Mouse (Mus musculus): ENCODE measurements around the gene Mybphl.

The Mybphl gene

DNA sequence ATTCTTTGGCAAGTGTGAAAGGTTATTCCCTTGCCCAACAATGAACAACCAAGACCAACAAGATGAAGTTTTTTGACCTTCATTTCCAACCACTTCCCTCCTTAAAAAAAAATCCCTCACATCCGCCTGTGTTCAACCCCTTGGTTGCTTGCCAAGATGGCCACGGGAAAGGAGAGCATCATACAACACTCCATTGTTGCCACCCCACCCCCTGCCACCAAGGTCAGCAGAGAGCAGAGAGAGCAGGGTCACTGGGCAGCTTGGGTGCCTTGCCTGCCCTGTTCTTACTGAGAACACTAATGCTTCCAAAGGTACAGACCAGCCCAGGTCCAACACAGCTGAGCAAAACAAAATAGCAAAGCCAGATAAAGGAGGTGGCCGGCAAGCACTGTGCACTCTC lies 7.6 kb downstream of the Mybphl start:
- in situ Hi-C loops (cut with MboI, MseI), result no loop called here

DNA sequence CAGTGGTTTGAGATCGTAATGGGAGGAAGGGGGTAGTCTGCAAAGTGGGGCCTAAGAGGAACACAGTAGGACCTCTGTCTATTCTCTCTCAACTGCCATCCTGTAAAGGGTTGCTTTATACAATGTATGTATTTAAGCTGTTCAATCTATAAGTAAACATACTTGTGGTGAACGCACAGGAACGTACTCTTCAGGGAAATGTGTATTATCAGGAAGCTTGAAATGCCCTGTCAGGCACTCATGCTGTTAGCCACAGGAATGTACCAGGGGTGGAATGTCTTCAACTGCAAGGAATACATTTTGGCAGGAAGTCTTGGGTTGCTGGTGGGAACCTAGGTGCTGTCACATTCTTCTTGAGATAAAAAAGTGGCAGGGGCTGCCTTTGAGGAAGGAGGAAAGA lies 8.0 kb downstream of the Mybphl start:
- in situ Hi-C loops (cut with MboI, MseI), result no loop called here

DNA sequence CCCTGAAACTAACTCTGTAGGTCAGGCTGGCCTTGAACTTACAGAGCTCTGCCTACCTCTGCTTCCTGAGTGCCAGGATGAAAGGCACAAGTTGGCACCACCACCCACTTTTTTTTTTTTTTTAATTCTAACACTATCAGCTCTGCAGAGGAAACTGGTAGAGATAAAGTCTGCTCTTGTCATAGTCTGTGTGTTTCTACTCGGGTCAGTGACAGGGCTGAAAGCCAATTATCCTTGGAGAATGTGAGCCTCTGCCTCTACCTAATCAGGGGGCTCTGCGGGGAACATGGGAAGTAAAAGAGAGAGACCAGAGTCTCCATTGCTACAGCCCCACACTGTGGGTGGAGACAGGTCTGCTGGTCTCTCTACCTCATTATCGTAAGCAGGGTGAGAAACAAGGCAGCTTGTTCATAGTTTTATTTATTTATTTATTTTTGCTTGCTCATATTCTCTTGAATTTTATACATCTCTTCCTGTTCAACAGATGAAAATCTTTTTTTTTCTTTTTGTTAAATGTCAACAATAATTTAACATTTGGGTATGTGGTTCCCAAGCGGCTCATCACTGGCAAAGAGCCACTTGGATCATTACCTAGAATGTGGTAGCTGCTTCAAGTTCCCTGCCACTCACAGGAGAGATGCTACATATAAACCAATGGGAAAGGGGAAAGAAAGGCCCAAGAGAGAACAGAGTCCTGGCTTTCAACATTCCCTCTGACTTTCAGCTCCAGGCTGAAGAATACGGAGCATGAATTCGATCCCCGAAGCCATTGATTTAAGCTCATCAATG lies 14.4 kb downstream of the Mybphl start:
- in situ Hi-C loops (cut with MboI, MseI), result no loop called here

DNA sequence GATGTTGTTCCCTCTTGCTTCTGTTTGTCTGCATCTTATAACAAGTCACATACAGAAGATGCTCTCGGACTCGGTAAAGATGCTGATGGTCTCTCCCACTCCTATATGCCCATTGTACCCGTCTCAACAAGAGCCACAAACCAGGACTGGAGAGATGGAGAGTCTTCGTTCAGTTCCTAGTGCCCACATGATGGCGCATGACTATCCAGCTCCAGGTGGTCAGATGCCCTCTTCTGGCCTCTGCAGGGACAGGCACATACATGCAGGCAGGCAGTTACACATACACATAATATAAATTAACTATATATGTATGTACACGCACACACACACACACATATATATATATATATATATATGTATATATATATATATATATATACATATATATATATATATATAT lies 16.0 kb downstream of the Mybphl start:
- in situ Hi-C loops (cut with MboI, MseI), result loop anchor here (10.0 kb wide), 1 partner anchor 216 kb away; no protein-coding TSS in a partner anchor

DNA sequence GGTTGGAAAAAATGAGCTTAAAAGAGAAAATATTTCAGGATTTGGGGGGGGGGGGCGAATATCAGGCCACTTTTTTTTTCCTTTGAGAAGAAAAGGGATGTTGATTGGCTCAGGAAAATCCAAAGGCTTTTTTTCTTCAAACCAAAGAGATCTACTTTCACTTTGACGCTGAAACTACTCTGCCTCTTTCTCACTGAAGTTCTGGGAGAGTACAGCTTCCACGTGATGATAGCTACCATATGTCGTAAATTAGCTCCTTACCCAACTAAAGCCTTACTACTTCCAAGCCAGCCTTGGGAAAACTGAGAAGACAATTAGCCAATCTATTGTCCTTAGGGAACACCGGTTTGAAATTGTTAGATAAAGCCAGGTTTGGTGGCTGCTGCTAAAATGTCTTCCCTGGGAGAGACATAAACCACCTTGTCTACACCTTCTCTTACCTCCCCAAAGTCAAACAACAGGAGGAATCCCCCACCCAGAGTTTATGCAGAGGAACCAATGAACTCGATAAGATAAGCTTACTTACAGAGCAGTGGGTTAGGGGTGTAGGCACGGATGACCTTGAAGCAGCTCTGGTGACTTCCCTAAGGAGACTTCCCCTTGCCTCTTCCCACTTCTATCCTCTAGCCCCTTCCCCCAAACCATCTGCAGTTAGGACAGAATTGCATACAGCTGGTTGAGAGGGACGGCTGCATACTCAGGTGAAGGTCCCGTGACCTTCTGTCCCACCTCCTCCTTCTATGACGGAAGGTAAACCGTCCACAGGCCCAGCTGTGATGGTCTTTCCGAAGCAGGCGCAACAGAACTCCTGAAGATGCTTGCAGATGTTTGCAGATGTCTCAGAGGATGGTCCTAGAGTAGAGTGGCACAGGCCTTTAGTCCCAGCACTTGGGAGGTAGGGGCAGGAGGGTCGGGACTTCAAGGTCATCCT lies 17.5 kb downstream of the Mybphl start:
- in situ Hi-C loops (cut with MboI, MseI), result loop anchor here (10.0 kb wide), 1 partner anchor 217 kb away; no protein-coding TSS in a partner anchor

DNA sequence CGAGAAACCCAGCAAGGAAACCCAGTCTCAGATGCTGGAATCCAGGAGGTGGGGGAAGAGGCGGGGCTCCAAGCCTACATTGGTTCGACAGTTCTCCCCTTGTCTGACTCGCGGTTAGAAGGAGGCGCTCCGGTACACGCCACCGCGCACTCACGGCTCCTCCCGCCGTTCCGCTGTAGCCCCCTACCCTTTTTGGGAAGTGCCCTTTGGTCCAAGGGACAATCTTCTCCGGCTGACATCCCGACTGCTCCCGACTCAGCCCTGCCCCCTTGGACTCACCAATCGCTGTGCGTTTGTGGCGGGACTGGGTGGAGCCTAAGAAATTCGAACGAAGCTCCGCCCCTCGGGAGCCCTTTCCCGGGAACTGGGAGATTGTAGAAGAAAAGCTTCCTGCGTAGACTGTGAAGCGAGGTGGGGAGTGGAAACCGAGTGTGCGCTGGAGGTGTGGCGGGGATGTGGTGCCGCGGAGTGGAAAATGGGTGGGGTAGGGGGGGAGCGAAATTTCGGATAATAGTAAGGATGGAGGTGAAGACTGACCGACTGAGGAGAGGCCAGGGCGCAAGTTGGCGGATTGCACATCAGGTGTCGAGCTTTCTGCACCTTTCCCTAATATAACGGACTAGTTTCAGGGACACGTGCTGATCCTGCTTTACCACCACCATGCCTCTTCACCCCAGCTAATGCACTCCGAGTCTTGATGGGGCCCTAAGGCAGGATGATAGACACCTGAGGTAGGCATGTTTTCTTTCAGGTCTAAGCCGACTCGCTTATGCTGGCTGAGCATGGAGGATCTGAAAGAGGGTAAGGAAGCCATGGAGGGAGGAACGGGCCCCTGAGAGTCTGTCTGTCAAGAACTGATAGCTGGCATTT lies 19.0 kb downstream of the Mybphl start, which contains the start of gene Psrc1:
Gene Psrc1, plus strand, starts transcription at position 355 of the 870 bp plus-strand sequence.
- in situ Hi-C loops (cut with MboI, MseI), result loop anchor here (10.0 kb wide), 1 partner anchor 219 kb away; no protein-coding TSS in a partner anchor

DNA sequence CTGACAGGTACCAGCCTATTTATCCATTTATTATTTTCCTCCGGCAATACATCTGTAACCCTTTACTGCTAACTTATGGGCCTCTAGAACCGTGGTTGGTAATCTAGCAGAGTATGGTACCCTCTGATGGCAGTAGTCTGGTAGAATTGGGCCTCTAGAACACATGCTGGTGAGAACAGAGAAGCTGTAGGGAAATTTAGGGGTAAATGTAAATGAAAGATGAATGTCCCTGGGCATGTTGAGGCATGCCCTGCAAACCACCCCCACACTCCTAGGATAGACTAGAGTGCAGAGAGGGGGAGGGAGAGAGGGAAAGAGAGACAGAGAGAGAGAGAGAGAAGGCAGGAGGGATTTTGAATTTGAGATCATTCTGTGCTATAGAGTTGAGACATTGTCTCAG lies 19.7 kb downstream of the Mybphl start:
- in situ Hi-C loops (cut with MboI, MseI), result loop anchor here (10.0 kb wide), 1 partner anchor 220 kb away; no protein-coding TSS in a partner anchor

DNA sequence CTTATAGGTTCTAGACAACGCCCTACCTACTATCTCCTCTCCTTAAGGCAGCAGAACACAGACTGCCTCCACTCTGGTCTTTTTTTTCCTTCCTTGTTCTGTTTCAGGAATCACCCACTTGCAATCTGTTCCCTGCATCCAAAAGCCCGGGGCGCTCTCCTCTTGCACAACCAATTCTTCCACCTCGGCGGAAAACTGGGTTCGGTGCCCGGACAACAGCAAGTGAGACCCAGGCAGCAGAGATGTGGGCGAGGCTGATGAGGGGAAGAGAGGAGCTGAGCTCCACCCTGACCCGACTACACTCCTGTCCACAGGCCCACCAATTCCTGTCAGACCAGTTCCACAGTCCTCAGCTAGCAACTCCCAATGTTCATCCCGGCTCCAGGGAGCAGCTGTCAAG lies 21.5 kb downstream of the Mybphl start:
- in situ Hi-C loops (cut with MboI, MseI), result loop anchor here (5.0 to 10.0 kb wide), 2 partner anchors 109 to 221 kb away; no protein-coding TSS in a partner anchor

DNA sequence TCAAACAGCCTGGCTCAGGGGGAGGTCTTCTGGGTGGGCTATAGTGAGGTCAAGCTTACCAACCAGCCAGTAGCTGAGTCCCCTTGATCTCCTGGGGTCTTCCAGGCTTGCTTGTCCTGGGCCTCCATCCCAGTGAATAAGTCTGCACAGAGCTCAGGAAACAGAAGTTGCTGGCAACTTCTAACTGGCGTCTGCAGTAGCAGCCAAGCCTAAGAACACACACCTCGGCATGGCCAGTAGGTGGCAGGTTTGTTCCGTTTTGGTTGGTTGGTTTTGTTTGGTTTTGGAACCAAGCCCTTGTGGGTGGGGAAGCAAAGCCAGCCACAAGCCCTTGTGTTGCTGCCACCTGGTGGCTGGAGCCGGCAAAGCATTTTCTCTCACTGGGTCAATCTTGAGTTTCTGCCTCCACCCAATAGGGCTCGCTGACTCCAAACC lies 24.4 kb downstream of the Mybphl start:
- in situ Hi-C loops (cut with MboI, MseI), result loop anchor here (5.0 to 10.0 kb wide), 2 partner anchors 112 to 224 kb away; no protein-coding TSS in a partner anchor

DNA sequence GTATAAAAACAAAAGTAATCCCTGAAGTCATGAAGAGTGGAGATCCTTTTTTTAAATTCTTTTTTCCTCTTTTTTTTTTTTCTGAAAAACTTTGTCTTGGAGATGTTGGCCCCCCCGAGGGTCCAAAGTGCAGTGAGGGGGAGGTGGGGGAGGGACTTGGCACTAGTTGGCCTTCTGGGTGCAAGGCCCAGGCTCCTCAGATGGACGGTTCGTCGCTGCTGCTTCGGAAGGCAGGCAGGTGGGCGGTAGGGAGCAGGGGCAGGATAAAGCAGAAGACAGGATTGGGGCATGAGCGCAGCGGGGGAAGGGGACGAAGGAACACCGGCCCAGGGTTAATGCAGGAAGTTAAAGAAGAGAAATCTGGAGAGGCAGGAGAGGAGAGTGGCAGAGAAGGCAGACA lies 27.6 kb downstream of the Mybphl start:
- in situ Hi-C loops (cut with MboI, MseI), result no loop called here

DNA sequence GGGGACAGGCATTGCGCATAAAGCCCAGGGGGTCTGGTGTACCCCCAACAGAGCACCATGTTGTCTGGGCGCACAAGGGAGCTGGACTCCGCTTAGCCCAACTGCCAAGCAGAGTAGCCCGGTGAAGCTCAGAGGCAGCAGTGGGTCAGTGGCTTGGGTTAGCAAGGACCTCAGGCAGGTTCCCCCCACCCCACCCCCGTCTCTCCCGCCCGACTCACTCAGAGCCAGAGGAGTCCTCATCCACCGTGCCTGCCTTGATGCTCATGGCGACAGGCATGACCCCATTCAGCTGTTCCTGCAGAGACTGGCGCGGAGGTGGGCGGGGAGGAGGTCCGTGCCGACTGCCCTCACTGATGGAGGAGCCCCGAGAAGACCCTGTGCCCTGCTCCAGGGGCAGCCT lies 28.1 kb downstream of the Mybphl start:
- in situ Hi-C loops (cut with MboI, MseI), result no loop called here

DNA sequence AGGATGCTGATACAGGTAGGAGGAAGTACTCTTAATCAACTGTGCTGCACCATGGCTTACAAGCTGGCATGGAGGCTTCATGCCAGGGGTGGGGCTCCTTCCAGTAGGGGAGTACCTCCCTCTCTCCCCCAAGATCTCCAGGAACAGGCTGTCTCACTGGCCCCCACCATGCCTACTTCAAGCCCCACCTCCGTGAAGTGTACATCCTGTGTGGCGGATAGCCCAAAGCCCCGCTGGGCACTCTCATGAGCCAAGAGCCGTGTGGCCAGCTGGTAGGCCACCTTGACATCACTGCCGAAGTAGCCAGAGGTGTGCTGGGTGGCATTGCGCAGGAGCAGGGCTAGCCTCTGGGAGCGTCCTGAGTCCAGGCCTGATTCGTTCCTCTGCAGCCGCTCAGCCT lies 33.6 kb downstream of the Mybphl start:
- in situ Hi-C loops (cut with MboI, MseI), result no loop called here

DNA sequence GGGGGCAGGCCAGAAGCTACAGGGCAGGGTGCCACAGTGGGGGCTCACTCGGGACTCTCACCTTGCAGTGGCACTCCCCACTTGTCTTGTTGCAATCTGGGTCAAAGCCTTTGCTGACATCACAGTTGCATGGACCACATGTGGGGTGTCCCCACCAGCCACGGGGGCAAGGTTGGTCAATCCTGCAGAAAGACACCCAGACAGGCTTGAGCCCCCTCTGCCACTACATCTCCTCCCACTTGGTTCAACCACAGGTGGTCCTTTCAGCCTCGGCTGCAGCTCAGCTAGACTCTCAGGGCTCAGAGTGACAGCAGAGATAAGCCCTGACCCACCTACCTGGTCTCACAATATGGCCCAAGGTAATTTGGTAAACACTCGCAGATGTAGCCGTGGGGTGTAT lies 35.7 kb downstream of the Mybphl start:
- in situ Hi-C loops (cut with MboI, MseI), result loop anchor here (5.0 to 10.0 kb wide), 2 partner anchors 162 to 504 kb away; partner anchors contain the start of gene Tmem167b

DNA sequence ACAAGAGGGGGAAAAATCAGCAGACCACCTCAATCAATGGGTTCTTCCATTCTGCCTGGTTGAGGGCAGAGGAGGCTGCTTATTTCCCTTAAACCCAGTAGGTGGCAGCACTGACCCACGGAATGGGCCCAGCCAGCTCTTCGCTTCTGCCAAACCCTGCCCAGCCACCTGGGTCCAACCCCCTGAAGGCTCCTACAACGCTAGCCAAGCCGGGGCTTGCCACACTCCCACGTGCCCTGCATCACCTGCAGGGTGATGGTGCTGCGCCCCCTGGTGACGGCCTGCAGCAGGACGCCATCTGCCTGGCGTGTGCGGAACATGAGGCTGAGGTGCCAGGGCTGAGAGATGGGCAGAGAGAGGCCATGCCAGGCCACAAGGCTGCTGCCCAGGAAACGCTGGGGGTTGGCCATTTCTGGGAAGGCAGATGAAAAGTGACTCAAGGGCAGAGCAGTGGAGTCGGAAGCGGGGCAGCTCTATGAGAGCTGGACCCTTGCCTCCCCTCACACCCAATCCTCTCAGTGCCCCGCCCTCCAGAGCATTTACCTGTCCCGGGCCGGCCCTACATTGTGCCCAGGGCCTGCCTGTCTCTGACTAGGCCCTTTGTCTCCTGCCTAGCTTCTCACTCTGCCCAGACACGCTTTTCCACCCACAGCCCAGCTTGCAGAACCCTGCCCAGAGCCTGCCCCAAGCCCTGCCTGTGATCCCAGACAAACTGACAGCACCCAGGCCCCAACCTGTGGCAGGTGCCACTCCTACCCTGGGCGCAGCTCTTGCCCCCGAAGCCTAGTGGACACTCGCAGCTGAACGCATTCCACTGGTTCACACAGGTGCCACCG lies 37.2 kb downstream of the Mybphl start:
- in situ Hi-C loops (cut with MboI, MseI), result loop anchor here (5.0 to 10.0 kb wide), 2 partner anchors 160 to 503 kb away; partner anchors contain the start of gene Tmem167b

DNA sequence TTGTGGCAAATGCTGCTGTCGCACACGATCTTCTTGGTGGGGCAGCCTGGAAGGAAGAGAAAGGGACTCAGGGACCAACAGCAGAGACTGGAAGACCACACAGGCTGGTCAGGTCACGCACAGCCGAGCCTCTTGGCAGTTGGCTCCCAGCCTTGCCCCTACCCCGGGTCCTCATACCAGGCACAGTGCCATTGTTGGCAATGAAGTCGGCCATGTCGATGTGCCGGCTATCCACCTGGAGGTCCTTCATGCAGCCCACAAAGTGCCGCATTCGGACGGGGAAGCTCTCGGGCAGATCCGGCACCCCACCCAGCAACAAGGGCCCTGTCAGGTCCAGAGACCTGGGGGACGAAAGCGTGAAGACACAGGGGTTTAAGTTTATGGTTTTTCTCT lies 37.8 kb downstream of the Mybphl start:
- in situ Hi-C loops (cut with MboI, MseI), result loop anchor here (5.0 to 10.0 kb wide), 2 partner anchors 160 to 502 kb away; partner anchors contain the start of gene Tmem167b

DNA sequence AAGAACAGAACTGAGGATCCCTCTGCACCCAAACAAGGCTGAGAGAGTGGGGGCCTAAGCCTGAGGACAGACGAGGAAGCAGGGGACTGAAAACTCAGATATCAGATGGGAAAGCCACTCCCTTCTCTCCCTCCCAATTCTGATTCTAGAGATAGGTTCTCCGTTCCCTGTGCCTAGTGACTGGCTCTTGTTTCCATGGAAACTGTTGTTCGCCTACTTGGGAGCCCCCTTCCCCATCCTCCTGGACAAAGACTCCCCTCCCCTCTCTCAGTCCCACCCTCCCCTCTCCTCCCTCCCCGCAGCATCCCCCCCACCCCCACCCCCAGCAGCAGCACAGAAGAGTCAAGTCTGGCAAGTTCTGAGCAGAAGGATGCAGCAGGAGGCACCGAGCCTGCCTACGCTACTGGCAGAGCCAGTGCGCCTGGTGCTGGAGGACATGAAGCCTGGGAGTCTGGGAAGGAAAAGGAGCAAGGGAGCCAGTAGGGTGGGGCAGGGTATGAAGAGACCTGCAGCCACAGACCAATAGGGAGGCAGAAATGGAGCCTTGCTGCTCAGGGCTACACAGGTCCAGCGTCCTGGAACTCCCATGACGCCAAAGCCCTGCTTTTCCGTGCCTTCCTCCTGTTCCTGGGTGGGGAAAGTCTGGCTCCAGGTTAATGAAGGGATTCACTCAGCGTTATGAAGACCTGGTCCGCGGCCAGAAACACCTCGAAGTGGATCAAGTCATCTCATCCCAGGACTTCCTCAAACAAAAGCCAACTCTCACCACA lies 41.0 kb downstream of the Mybphl start:
- in situ Hi-C loops (cut with MboI, MseI), result loop anchor here (10.0 kb wide), 1 partner anchor 499 kb away; no protein-coding TSS in a partner anchor

DNA sequence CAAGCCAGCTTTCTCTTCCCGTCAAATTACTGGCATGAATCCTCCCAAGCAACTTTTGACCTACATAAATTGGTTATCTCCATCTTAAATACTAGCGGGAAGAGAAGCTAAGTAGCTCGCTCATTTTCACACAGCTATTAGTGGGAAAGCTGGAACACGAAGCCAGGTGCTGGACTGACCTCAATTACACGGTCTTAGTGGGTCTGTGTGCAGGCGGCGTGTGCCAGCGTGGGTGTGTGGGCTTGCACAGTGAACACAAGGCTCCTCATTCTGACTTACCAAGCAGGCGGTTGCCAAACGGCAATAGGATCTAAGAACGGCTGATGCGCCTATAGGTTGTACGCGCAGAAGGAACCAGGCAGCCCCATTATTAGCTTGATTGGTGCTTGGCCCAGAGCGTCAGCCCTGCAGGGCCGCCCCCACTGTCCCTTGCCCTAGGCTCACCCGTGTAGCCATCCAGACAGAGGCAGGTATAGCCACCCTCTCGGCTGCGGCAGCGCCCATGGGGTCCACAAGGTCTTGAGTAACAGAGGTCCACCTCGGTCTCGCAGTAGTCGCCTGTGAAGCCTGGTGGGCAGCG lies 41.7 kb downstream of the Mybphl start:
- in situ Hi-C loops (cut with MboI, MseI), result loop anchor here (10.0 kb wide), 1 partner anchor 498 kb away; no protein-coding TSS in a partner anchor

DNA sequence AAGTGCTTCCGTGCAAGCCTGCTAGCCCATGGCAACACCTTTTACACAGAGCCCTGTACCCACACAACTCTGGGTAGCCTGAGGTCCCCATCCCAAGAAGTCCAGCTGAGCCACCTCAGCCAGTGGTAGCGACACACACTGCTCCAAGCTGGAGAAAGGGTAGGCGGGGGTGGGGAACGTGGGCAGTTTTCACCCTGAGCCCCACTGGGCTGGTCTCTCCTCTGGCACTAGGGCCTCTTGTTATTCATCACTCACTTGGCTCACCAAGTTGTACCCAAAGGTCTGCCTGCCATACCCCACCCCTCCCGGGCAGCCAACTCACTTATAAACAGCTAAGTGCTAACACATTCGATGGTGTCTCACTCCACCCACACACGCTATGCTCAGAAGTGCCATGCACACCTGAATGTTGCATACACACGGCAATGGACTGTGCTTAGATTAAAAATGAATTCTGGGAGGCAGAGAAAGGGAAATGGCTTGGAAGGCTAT lies 43.9 kb downstream of the Mybphl start:
- in situ Hi-C loops (cut with MboI, MseI), result loop anchor here (10.0 kb wide), 1 partner anchor 496 kb away; no protein-coding TSS in a partner anchor
